Mouse (Mus musculus): ENCODE data around the gene Erc1.

DNA sequence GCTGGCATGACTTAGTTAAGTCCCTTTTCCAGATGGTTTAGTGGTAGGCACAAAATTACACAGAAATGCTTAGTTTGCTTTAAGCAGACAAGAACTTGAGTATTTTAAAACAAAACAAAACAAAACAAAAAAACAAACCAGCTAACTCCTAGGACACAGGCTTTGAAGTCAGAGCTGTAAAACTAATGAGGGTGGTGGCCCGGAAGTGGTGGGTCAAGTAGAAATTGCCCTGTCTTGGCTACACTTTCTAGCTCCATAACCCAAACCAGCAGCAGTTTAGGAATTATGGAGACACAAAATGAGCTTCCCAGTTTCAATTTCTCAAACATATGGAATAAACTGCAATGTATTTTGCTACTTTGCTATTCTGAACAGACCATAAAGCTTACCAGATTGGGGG lies 263.9 kb downstream of the Erc1 start:
- TF ChIP-seq POLR2A (IDR thresholded peaks at IDR 0.05; ENCODE audit: low read depth, low read length) (no peak), CTCF (conservative IDR thresholded peaks at IDR 0.05; ENCODE audit: insufficient read depth, insufficient read length, low read depth, low read length) (no peak)
